Mouse (Mus musculus) lung, postnatal 0 days (tissue): Measurements from ENCODE around the gene Atp2b2. TPM values are rescaled to one million over a fixed set of nuclear protein-coding genes. Genes with fewer than 3 reads are reported as not detected.

ENCODE experiments used
- ATAC-seq: fragments of 200-750 bp; cut with Nextera tagmentation; 2 replicates; pipeline ENCODE4 v1.8.0; 2017; ENCODE audit warnings: moderate library complexity
- DNase-seq: peaks from one replicate; pipeline ENCODE4 v3.0.0-alpha.2; 2016; ENCODE audit warnings: low spot score
- H3K27ac ChIP-seq: fragments of 300-500 bp; sonication (generic); 2 replicates; pipeline ENCODE4 v1.5.1; 2014; ENCODE audit warnings: antibody characterized with exemption, mild to moderate bottlenecking, low read length, mixed read lengths
- H3K27me3 ChIP-seq: fragments of 300-500 bp; sonication (generic); replicated peaks from 2 replicates; pipeline ENCODE4 v1.6.1; 2014; ENCODE audit warnings: low read length, mixed read lengths; ENCODE audit not compliant: insufficient read depth
- H3K36me3 ChIP-seq: fragments of 300-500 bp; sonication (generic); 2 replicates; pipeline ENCODE4 v1.6.1; 2014; ENCODE audit warnings: low read length, mixed read lengths; ENCODE audit not compliant: insufficient read depth
- H3K4me1 ChIP-seq: fragments of 300-500 bp; sonication (generic); 2 replicates; pipeline ENCODE4 v1.6.1; 2014; ENCODE audit warnings: antibody characterized with exemption, low read depth, low read length, mixed read lengths; ENCODE audit not compliant: insufficient read depth
- H3K4me2 ChIP-seq: fragments of 300-500 bp; sonication (generic); replicated peaks from 2 replicates; pipeline ENCODE4 v1.6.1; 2014; ENCODE audit warnings: low read depth, mild to moderate bottlenecking, low read length, moderate library complexity, mixed read lengths
- H3K4me3 ChIP-seq: fragments of 300-500 bp; sonication (generic); 2 replicates; pipeline ENCODE4 v1.5.1; 2014; ENCODE audit warnings: low read depth, low read length
- H3K9ac ChIP-seq: fragments of 300-500 bp; sonication (generic); replicated peaks from 2 replicates; pipeline ENCODE4 v1.6.1; 2014; ENCODE audit warnings: low read depth, mild to moderate bottlenecking
- H3K9me3 ChIP-seq: fragments of 300-500 bp; sonication (generic); 2 replicates; pipeline ENCODE4 v1.6.1; 2016; ENCODE audit warnings: low read length, mixed read lengths
- CTCF ChIP-seq: IDR thresholded peaks from 2 replicates; pipeline ENCODE4 v1.5.1; 2016; ENCODE audit warnings: antibody characterized with exemption, mild to moderate bottlenecking
- EP300 ChIP-seq: IDR thresholded peaks from 2 replicates; pipeline ENCODE4 v1.6.1; 2016; ENCODE audit warnings: antibody characterized with exemption, mild to moderate bottlenecking, control low read depth
- WGBS: fragments of 180-500 bp; shearing (Covaris S2); extraction: QIAGEN DNeasy Blood & Tissue Kit; methylation state at CpG from one replicate; pipeline ENCODE4 v1.1.7; 2014; 5-methylcytosine and 5-hydroxymethylcytosine counted together
- polyA plus RNA-seq: library from polyadenylated mRNA; unstranded; fragments of >200 nt; fragmentation: Nextera tagmentation; extraction: Ambion mirVana; gene quantifications from 2 replicates; pipeline ENCODE4 v1.2.1, GENCODE M21; 2015

The Atp2b2 gene
- polyA plus RNA-seq, 1 experiment from 2014 or later = 0.63 TPM

DNA sequence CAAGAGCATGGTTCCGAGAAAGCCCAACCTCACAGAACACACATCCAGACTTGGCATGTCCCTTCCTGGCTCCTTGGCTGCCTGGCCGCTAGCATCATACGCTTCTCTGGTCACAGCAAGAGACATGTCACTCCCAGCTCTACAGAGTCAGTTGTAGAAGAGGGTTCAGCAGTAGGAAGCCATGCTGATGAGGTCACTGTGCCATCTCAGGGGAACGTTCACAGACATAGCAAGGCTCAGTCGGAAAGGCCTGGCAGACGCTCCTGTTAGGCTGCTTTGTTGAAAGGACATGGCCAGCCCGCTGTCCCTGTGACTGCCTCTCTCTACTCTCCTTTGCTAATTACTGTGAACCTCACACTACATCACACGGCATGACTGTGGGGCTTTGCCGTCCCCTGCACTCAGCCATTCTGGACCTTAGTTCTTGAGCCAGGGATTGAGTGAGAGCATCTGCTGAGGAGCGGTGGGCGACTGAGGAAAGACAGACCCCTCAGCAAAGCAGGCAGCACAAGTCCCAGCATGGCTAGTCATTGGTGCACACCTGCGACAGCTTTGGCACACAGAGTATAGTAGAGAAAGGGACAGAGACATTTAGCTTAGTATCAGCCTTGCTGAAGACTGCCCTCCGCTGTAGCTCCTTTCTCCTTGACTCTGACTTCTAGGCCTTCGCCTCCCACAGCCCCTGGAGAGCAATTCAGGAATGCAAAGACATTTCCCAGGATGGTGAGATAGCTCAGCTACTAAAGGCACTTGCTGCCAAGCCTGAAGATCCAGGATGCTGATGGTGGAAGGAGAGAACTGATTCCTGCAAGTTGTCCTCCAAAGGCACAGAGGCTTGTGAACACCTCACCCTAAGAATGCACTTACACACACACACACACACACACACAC is 108.9 kb downstream of the Atp2b2 start:
- TF ChIP-seq CTCF (no peak), EP300 (no peak)
- H3K4me2 ChIP-seq = no peak overlapping the region
- no peak overlapping the region for H3K9ac ChIP-seq
- H3K27me3 ChIP-seq = no peaks in the 10 kb centered on the region
- H3K4me3 ChIP-seq = no peak overlapping the region
- no peaks in the 10 kb centered on the region for H3K36me3 ChIP-seq
- H3K4me1 ChIP-seq = no peaks in the 10 kb centered on the region
- WGBS = 64% methylated on average over 14 of the region's 14 CpGs
- ATAC-seq (no peak), DNase-seq (no peak)
- no peak overlapping the region for H3K27ac ChIP-seq
- no peaks in the 10 kb centered on the region for H3K9me3 ChIP-seq

- H3K4me2 ChIP-seq = no peak overlapping the region
- H3K9ac ChIP-seq = no peak overlapping the region
- no peaks in the 10 kb centered on the region for H3K4me1 ChIP-seq
- TF ChIP-seq EP300 (no peak), CTCF (no peak)
- H3K9me3 ChIP-seq = no peaks in the 10 kb centered on the region
- no peaks in the 10 kb centered on the region for H3K27me3 ChIP-seq
- ATAC-seq (no peak), DNase-seq (no peak)
- H3K4me3 ChIP-seq = no peak overlapping the region
- H3K36me3 ChIP-seq = no peaks in the 10 kb centered on the region
- WGBS = 80% methylated on average over 7 of the region's 8 CpGs
- H3K27ac ChIP-seq = no peak overlapping the region
Measured at GRCm38 (mm10) chr6:113929191-113929875, 113.1 kb downstream of the Atp2b2 start.

- WGBS = 63% methylated on average over 4 of the region's 4 CpGs
- H3K4me3 ChIP-seq = no peak overlapping the region
- H3K27ac ChIP-seq = no peak overlapping the region
- H3K4me2 ChIP-seq = no peak overlapping the region
- no peak overlapping the region for H3K9ac ChIP-seq
- H3K4me1 ChIP-seq = no peaks in the 10 kb centered on the region
- no peaks in the 10 kb centered on the region for H3K9me3 ChIP-seq
- TF ChIP-seq EP300 (no peak), CTCF (no peak)
- H3K27me3 ChIP-seq = no peaks in the 10 kb centered on the region
- ATAC-seq = no peak
- DNase-seq = no peak
- no peaks in the 10 kb centered on the region for H3K36me3 ChIP-seq
Measured at GRCm38 (mm10) chr6:113923249-113923648, 119.2 kb downstream of the Atp2b2 start.

- Histone ChIP-seq H3K4me2 (no peak overlapping the region), H3K27me3 (no peaks in the 10 kb centered on the region), H3K9me3 (no peaks in the 10 kb centered on the region), H3K27ac (no peak overlapping the region), H3K9ac (no peak overlapping the region), H3K4me3 (no peak overlapping the region), H3K4me1 (no peaks in the 10 kb centered on the region), H3K36me3 (no peaks in the 10 kb centered on the region)
- ATAC-seq = no peak
- DNase-seq = no peak
- TF ChIP-seq EP300 = no peak
- TF ChIP-seq CTCF = no peak
- 66% methylated on average over 5 of the region's 5 CpGs for WGBS
Measured at GRCm38 (mm10) chr6:113920466-113920865, 121.9 kb downstream of the Atp2b2 start.

DNA sequence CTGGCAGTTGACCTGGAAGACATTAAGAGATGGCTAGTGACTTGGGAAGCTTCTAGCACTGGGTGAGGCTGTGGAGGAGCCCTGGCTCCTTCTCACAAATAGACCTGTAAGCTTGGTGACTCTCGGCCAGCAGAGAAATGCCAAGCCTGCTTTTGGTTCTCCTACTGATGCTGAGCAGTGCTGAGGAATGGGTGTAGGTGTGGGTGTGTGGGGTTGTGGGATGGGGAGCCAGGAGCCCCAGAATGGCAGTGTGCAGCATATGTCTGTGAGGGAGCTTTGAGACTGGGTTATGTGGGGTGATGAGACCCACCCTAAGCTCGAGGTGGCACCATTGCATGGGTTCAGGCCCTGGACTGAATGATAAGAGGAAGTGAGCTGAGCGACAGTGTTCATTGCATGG is 129.7 kb downstream of the Atp2b2 start:
- 53% methylated on average over 3 of the region's 3 CpGs for WGBS
- Histone ChIP-seq H3K36me3 (no peaks in the 10 kb centered on the region), H3K9ac (no peak overlapping the region), H3K4me3 (no peak overlapping the region), H3K27ac (no peak overlapping the region), H3K27me3 (no peaks in the 10 kb centered on the region), H3K9me3 (no peaks in the 10 kb centered on the region), H3K4me2 (no peak overlapping the region), H3K4me1 (no peaks in the 10 kb centered on the region)
- no peak for ATAC-seq
- TF ChIP-seq EP300 (no peak), CTCF (no peak)
- DNase-seq = no peak

DNA sequence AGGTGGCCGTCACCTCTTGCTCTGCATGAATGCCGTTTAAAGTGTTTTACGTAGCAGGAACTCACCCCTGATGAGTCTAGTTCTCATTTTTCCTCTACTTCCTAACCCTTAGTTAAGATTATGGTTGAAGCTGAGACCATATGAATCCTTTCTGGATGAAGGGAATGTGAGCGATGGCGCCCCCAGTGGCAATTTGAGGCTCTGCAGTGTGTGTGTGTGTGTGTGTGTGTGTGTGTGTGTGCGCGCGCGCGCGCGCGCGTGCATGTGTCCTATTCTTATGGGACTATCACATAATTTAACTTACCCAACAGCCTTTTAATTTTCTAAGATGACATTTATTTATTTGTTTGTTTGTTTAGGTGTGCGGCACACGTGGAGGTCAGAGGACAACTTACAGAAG is 131.3 kb downstream of the Atp2b2 start:
- Histone ChIP-seq H3K9me3 (no peaks in the 10 kb centered on the region), H3K36me3 (no peaks in the 10 kb centered on the region), H3K27ac (no peak overlapping the region), H3K27me3 (no peaks in the 10 kb centered on the region), H3K4me1 (no peaks in the 10 kb centered on the region), H3K9ac (no peak overlapping the region), H3K4me2 (no peak overlapping the region), H3K4me3 (no peak overlapping the region)
- no peak for DNase-seq
- TF ChIP-seq EP300 (no peak), CTCF (peak; percentile 46)
- no peak for ATAC-seq
- WGBS = 63% methylated on average over 16 of the region's 16 CpGs
